Mouse (Mus musculus): ENCODE data around the gene Trpm7. TPM values are rescaled to one million over a fixed set of nuclear protein-coding genes. Genes with fewer than 3 reads are reported as not detected.

Trpm7 gene
- polyA plus RNA-seq, 1 experiment = 7.2 TPM

- H3K4me1 ChIP-seq (ENCODE audit: control insufficient read depth, insufficient read depth, low read length) = no peaks in the 10 kb centered on the region
- 66% methylated on average over 4 of the region's 4 CpGs for WGBS
- TF ChIP-seq CTCF (IDR thresholded peaks at IDR 0.05; ENCODE audit: insufficient read depth, low read length) = no peak
- no peak for TF ChIP-seq POLR2A (IDR thresholded peaks at IDR 0.05; ENCODE audit: borderline replicate concordance, extremely low read depth, low read depth, low read length)
Measured at GRCm38 (mm10) chr2:126783370-126783769, 92.7 kb downstream of the Trpm7 start, which contains the start of gene Usp50. Usp50 (minus strand) TSS chr2:126783470.

GRCm38 (mm10) chr2:126782433-126782832 lies 93.6 kb downstream of the Trpm7 start:
- H3K4me3 ChIP-seq (replicated peaks; ENCODE audit: extremely low read depth, low read depth, low read length) = no peak overlapping the region
- peak; percentile 36; the same call in 1 of the 2 replicates for TF ChIP-seq CTCF (IDR thresholded peaks at IDR 0.05; ENCODE audit: insufficient read depth, low read length)
- no peak for TF ChIP-seq POLR2A (IDR thresholded peaks at IDR 0.05; ENCODE audit: borderline replicate concordance, extremely low read depth, low read depth, low read length)
- DNase-seq = peak; percentile 28
- H3K4me1 ChIP-seq (ENCODE audit: control insufficient read depth, insufficient read depth, low read length) = no peaks in the 10 kb centered on the region
- WGBS = 62% methylated on average over 3 of the region's 3 CpGs

More at GRCm38 (mm10) chr2:126783370-126783769, 92.7 kb downstream of the Trpm7 start, which contains the start of gene Usp50:
- H3K4me3 ChIP-seq (replicated peaks; ENCODE audit: extremely low read depth, low read depth, low read length) = no peak within 1 kb of the TSS
- no peak for DNase-seq

- DNase-seq = no peak
- Histone ChIP-seq H3K4me3 (replicated peaks; ENCODE audit: extremely low read depth, low read depth, low read length) (no peak overlapping the region), H3K4me1 (ENCODE audit: control insufficient read depth, insufficient read depth, low read length) (no peaks in the 10 kb centered on the region)
- 86% methylated on average over 1 of the region's 1 CpGs for WGBS
- TF ChIP-seq CTCF (IDR thresholded peaks at IDR 0.05; ENCODE audit: insufficient read depth, low read length) = no peak
- no peak for TF ChIP-seq POLR2A (IDR thresholded peaks at IDR 0.05; ENCODE audit: borderline replicate concordance, extremely low read depth, low read depth, low read length)
Measured at GRCm38 (mm10) chr2:126781478-126781877, 94.6 kb downstream of the Trpm7 start.

- Histone ChIP-seq H3K4me3 (replicated peaks; ENCODE audit: extremely low read depth, low read depth, low read length) (no peak overlapping the region), H3K4me1 (ENCODE audit: control insufficient read depth, insufficient read depth, low read length) (no peaks in the 10 kb centered on the region)
- no peak for DNase-seq
- 84% methylated on average over 10 of the region's 10 CpGs for WGBS
- TF ChIP-seq POLR2A (IDR thresholded peaks at IDR 0.05; ENCODE audit: borderline replicate concordance, extremely low read depth, low read depth, low read length) (no peak), CTCF (IDR thresholded peaks at IDR 0.05; ENCODE audit: insufficient read depth, low read length) (no peak)
Measured at GRCm38 (mm10) chr2:126780286-126780685, 95.7 kb downstream of the Trpm7 start.

GRCm38 (mm10) chr2:126778806-126779205 lies 97.2 kb downstream of the Trpm7 start:
- Histone ChIP-seq H3K4me3 (replicated peaks; ENCODE audit: extremely low read depth, low read depth, low read length) (no peak overlapping the region), H3K4me1 (ENCODE audit: control insufficient read depth, insufficient read depth, low read length) (no peaks in the 10 kb centered on the region)
- DNase-seq = no peak
- 81% methylated on average over 4 of the region's 4 CpGs for WGBS
- TF ChIP-seq CTCF (IDR thresholded peaks at IDR 0.05; ENCODE audit: insufficient read depth, low read length) (no peak), POLR2A (IDR thresholded peaks at IDR 0.05; ENCODE audit: borderline replicate concordance, extremely low read depth, low read depth, low read length) (no peak)

- 30% methylated on average over 1 of the region's 1 CpGs for WGBS
- H3K4me1 ChIP-seq (ENCODE audit: control insufficient read depth, insufficient read depth, low read length) = no peaks in the 10 kb centered on the region
- TF ChIP-seq POLR2A (IDR thresholded peaks at IDR 0.05; ENCODE audit: borderline replicate concordance, extremely low read depth, low read depth, low read length) (no peak), CTCF (IDR thresholded peaks at IDR 0.05; ENCODE audit: insufficient read depth, low read length) (no peak)
- H3K4me3 ChIP-seq (replicated peaks; ENCODE audit: extremely low read depth, low read depth, low read length) = no peak overlapping the region
- DNase-seq = no peak
Measured at GRCm38 (mm10) chr2:126776416-126776815, 99.6 kb downstream of the Trpm7 start.

GRCm38 (mm10) chr2:126775951-126776350 lies 100.1 kb downstream of the Trpm7 start:
- TF ChIP-seq CTCF (IDR thresholded peaks at IDR 0.05; ENCODE audit: insufficient read depth, low read length) = no peak
- TF ChIP-seq POLR2A (IDR thresholded peaks at IDR 0.05; ENCODE audit: borderline replicate concordance, extremely low read depth, low read depth, low read length) = no peak
- DNase-seq = no peak
- WGBS = 62% methylated on average over 4 of the region's 4 CpGs
- Histone ChIP-seq H3K4me1 (ENCODE audit: control insufficient read depth, insufficient read depth, low read length) (no peaks in the 10 kb centered on the region), H3K4me3 (replicated peaks; ENCODE audit: extremely low read depth, low read depth, low read length) (no peak overlapping the region)

- no peak for DNase-seq
- WGBS = 74% methylated on average over 5 of the region's 5 CpGs
- Histone ChIP-seq H3K4me1 (ENCODE audit: control insufficient read depth, insufficient read depth, low read length) (no peaks in the 10 kb centered on the region), H3K4me3 (replicated peaks; ENCODE audit: extremely low read depth, low read depth, low read length) (no peak overlapping the region)
- TF ChIP-seq CTCF (IDR thresholded peaks at IDR 0.05; ENCODE audit: insufficient read depth, low read length) = no peak
- no peak for TF ChIP-seq POLR2A (IDR thresholded peaks at IDR 0.05; ENCODE audit: borderline replicate concordance, extremely low read depth, low read depth, low read length)
Measured at GRCm38 (mm10) chr2:126772217-126772616, 103.8 kb downstream of the Trpm7 start.

GRCm38 (mm10) chr2:126769431-126770181 lies 106.4 kb downstream of the Trpm7 start:
- WGBS = 54% methylated on average over 19 of the region's 19 CpGs
- no peak overlapping the region for H3K4me3 ChIP-seq (replicated peaks; ENCODE audit: extremely low read depth, low read depth, low read length)
- DNase-seq = no peak
- no peaks in the 10 kb centered on the region for H3K4me1 ChIP-seq (ENCODE audit: control insufficient read depth, insufficient read depth, low read length)
- TF ChIP-seq POLR2A (IDR thresholded peaks at IDR 0.05; ENCODE audit: borderline replicate concordance, extremely low read depth, low read depth, low read length) (no peak), CTCF (IDR thresholded peaks at IDR 0.05; ENCODE audit: insufficient read depth, low read length) (no peak)

- DNase-seq = no peak
- no peaks in the 10 kb centered on the region for H3K4me1 ChIP-seq (ENCODE audit: control insufficient read depth, insufficient read depth, low read length)
- H3K4me3 ChIP-seq (replicated peaks; ENCODE audit: extremely low read depth, low read depth, low read length) = no peak overlapping the region
- 58% methylated on average over 4 of the region's 4 CpGs for WGBS
- TF ChIP-seq CTCF (IDR thresholded peaks at IDR 0.05; ENCODE audit: insufficient read depth, low read length) (no peak), POLR2A (IDR thresholded peaks at IDR 0.05; ENCODE audit: borderline replicate concordance, extremely low read depth, low read depth, low read length) (no peak)
Measured at GRCm38 (mm10) chr2:126768194-126768593, 107.8 kb downstream of the Trpm7 start.
